In the genomic region with DNA sequence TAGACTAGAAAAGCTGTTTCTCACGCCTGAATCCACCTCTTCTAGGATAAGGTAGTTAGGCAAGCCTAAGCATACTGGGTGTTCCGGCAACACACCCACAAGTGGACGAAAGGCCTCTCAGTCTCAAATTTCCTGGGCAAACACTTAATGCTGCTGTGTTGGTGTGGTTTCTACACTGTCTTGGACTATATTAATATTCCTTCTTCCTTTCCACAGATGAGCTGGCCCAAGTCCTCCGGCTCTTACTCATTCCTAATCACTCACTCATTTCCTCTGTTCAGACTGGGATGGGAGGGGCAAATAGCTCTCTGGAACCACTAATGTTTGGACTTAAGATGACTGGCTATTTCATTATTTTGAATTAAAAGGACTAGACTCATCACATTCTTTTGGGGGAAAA, we compare ENCODE assay signal across 8 mouse cellular contexts.
DNase-seq lines count a peak whose midpoint lies in the region; ATAC-seq lines count a peak whose summit lies in the region.

No protein-coding gene starts in this region.

- peak overlapping the region; percentile 62; the same call in 1 of the 2 replicates for H3K27ac ChIP-seq in hindbrain, embryonic 15.5 days (replicated peaks)
- no peak overlapping the region for H3K27ac ChIP-seq in hindbrain, embryonic 10.5 days
- peak overlapping the region; percentile 69; the same call in 1 of the 2 replicates for H3K27ac ChIP-seq in embryonic facial prominence, embryonic 14.5 days (replicated peaks; ENCODE audit: low read depth, low read length)
- H3K27ac ChIP-seq in intestine, embryonic 15.5 days: peak overlapping the region; percentile 66
- H3K27ac ChIP-seq in forebrain, embryonic 13.5 days: no peak overlapping the region

- WGBS in hindbrain, embryonic 15.5 days: 53% methylated on average over 4 of the region's 4 CpGs
- WGBS in hindbrain, embryonic 10.5 days: 69% methylated on average over 4 of the region's 4 CpGs
- WGBS in embryonic facial prominence, embryonic 14.5 days: 37% methylated on average over 4 of the region's 4 CpGs
- WGBS in intestine, embryonic 15.5 days: 39% methylated on average over 4 of the region's 4 CpGs
- 37% methylated on average over 4 of the region's 4 CpGs for WGBS in forebrain, embryonic 13.5 days

- H3K4me2 ChIP-seq in hindbrain, embryonic 15.5 days: no peak overlapping the region
- no peak overlapping the region for H3K4me2 ChIP-seq in embryonic facial prominence, embryonic 14.5 days (ENCODE audit: low read depth, low read length)
- no peak overlapping the region for H3K4me2 ChIP-seq in intestine, embryonic 15.5 days (replicated peaks)
- H3K4me2 ChIP-seq in forebrain, embryonic 13.5 days: no peak overlapping the region

- peaks cover 7% of the 10 kb centered on the region; the same call in 1 of the 2 replicates for H3K4me1 ChIP-seq in hindbrain, embryonic 15.5 days (replicated peaks)
- H3K4me1 ChIP-seq in hindbrain, embryonic 10.5 days (replicated peaks): peaks cover 7% of the 10 kb centered on the region; the same call in 1 of the 2 replicates
- H3K4me1 ChIP-seq in embryonic facial prominence, embryonic 14.5 days (ENCODE audit: control insufficient read depth, insufficient read depth, low read length): peaks cover 15% of the 10 kb centered on the region
- peaks cover 16% of the 10 kb centered on the region for H3K4me1 ChIP-seq in intestine, embryonic 15.5 days (replicated peaks)
- 0 out of 2 replicates have a peak, but pooled peaks cover 3% of the 10 kb centered on the region for H3K4me1 ChIP-seq in forebrain, embryonic 13.5 days

- no peak overlapping the region for H3K4me3 ChIP-seq in hindbrain, embryonic 15.5 days
- H3K4me3 ChIP-seq in hindbrain, embryonic 10.5 days: no peak overlapping the region
- no peak overlapping the region for H3K4me3 ChIP-seq in embryonic facial prominence, embryonic 14.5 days (ENCODE audit: low read depth, low read length)
- H3K4me3 ChIP-seq in intestine, embryonic 15.5 days (replicated peaks): no peak overlapping the region
- H3K4me3 ChIP-seq in forebrain, embryonic 13.5 days: no peak overlapping the region

- no peaks in the 10 kb centered on the region for H3K9me3 ChIP-seq in hindbrain, embryonic 15.5 days
- H3K9me3 ChIP-seq in hindbrain, embryonic 10.5 days: no peaks in the 10 kb centered on the region
- H3K9me3 ChIP-seq in embryonic facial prominence, embryonic 14.5 days (ENCODE audit: control insufficient read depth, low read length): no peaks in the 10 kb centered on the region
- H3K9me3 ChIP-seq in intestine, embryonic 15.5 days: no peaks in the 10 kb centered on the region
- no peaks in the 10 kb centered on the region for H3K9me3 ChIP-seq in forebrain, embryonic 13.5 days (replicated peaks)

- H3K9ac ChIP-seq in hindbrain, embryonic 15.5 days: no peak overlapping the region
- H3K9ac ChIP-seq in embryonic facial prominence, embryonic 14.5 days (ENCODE audit: low read depth, low read length): no peak overlapping the region
- no peak overlapping the region for H3K9ac ChIP-seq in intestine, embryonic 15.5 days
- no peak overlapping the region for H3K9ac ChIP-seq in forebrain, embryonic 13.5 days

- no peak for ATAC-seq in hindbrain, embryonic 15.5 days (ENCODE audit: low FRiP score, low read depth)
- no peak for ATAC-seq in embryonic facial prominence, embryonic 14.5 days (ENCODE audit: low read depth)
- peak; percentile 55 for ATAC-seq in intestine, embryonic 15.5 days
- no peak for ATAC-seq in forebrain, embryonic 13.5 days

- DNase-seq in hindbrain, embryonic 10.5 days (ENCODE audit: low spot score): no peak
- peak; percentile 62 for DNase-seq in embryonic facial prominence, embryonic 14.5 days (ENCODE audit: low spot score)
- peak; percentile 82 for DNase-seq in lung, postnatal 10 days
- no peak for DNase-seq in right cerebral cortex, adult 18-20 months
- DNase-seq in left cerebral cortex, adult 8-10 months (ENCODE audit: low spot score in 2 of 2): no peak

- no peaks in the 10 kb centered on the region for H3K36me3 ChIP-seq in hindbrain, embryonic 15.5 days
- no peaks in the 10 kb centered on the region for H3K36me3 ChIP-seq in hindbrain, embryonic 10.5 days
- H3K36me3 ChIP-seq in embryonic facial prominence, embryonic 14.5 days (ENCODE audit: control insufficient read depth, insufficient read depth, low read length): no peaks in the 10 kb centered on the region
- H3K36me3 ChIP-seq in intestine, embryonic 15.5 days: no peaks in the 10 kb centered on the region
- H3K36me3 ChIP-seq in forebrain, embryonic 13.5 days (ENCODE audit: poor library complexity, severe bottlenecking): no peaks in the 10 kb centered on the region

- H3K27me3 ChIP-seq in hindbrain, embryonic 15.5 days: no peaks in the 10 kb centered on the region
- no peaks in the 10 kb centered on the region for H3K27me3 ChIP-seq in hindbrain, embryonic 10.5 days (ENCODE audit: insufficient read depth, poor library complexity, severe bottlenecking)
- no peaks in the 10 kb centered on the region for H3K27me3 ChIP-seq in embryonic facial prominence, embryonic 14.5 days (replicated peaks; ENCODE audit: control insufficient read depth, insufficient read depth, low read length)
- H3K27me3 ChIP-seq in intestine, embryonic 15.5 days (replicated peaks): no peaks in the 10 kb centered on the region
- no peaks in the 10 kb centered on the region for H3K27me3 ChIP-seq in forebrain, embryonic 13.5 days

Comparison
In these comparisons a context has a peak if more than half of its experiments do, and no peak if none do; other contexts are left out.
1. H3K27ac ChIP-seq: peak in hindbrain, embryonic 15.5 days (single experiment), embryonic facial prominence, embryonic 14.5 days (single experiment) and intestine, embryonic 15.5 days (single experiment); none in hindbrain, embryonic 10.5 days (single experiment) and forebrain, embryonic 13.5 days (single experiment).
2. DNase-seq: peak in embryonic facial prominence, embryonic 14.5 days (single experiment) and lung, postnatal 10 days (single experiment); none in hindbrain, embryonic 10.5 days (single experiment), right cerebral cortex, adult 18-20 months (single experiment) and left cerebral cortex, adult 8-10 months (0 of 2).